Mouse (Mus musculus) intestine, embryonic 16.5 days (tissue): ENCODE results near the gene Tmco1. TPM values are rescaled to one million over a fixed set of nuclear protein-coding genes. Genes with fewer than 3 reads are reported as not detected.

Experiments
- ATAC-seq: fragments of 200-750 bp; cut with Nextera tagmentation; 2 replicates; pipeline ENCODE4 v1.8.0; 2017; ENCODE audit warnings: moderate TSS enrichment, moderate library complexity
- H3K27ac ChIP-seq: fragments of 300-500 bp; sonication (generic); 2 replicates; pipeline ENCODE4 v1.5.1; 2014; ENCODE audit warnings: mild to moderate bottlenecking, low read length
- H3K27me3 ChIP-seq: fragments of 300-500 bp; sonication (generic); replicated peaks from 2 replicates; pipeline ENCODE4 v1.6.1; 2014; ENCODE audit warnings: low read length, control low read depth, mixed read lengths; ENCODE audit not compliant: control insufficient read depth, insufficient read depth
- H3K36me3 ChIP-seq: fragments of 300-500 bp; sonication (generic); 2 replicates; pipeline ENCODE4 v1.6.1; 2014; ENCODE audit warnings: low read length, control low read depth; ENCODE audit not compliant: control insufficient read depth, insufficient read depth
- H3K4me1 ChIP-seq: fragments of 300-500 bp; sonication (generic); 2 replicates; pipeline ENCODE4 v1.6.1; 2014; ENCODE audit warnings: low read length, control low read depth, mixed read lengths; ENCODE audit not compliant: control insufficient read depth, insufficient read depth
- H3K4me2 ChIP-seq: fragments of 300-500 bp; sonication (generic); 2 replicates; pipeline ENCODE4 v1.6.1; 2014; ENCODE audit warnings: low read depth, low read length, control low read depth
- H3K4me3 ChIP-seq: fragments of 300-500 bp; sonication (generic); 2 replicates; pipeline ENCODE4 v1.5.1; 2014; ENCODE audit warnings: mild to moderate bottlenecking, low read length
- H3K9ac ChIP-seq: fragments of 300-500 bp; sonication (generic); 2 replicates; pipeline ENCODE4 v1.6.1; 2014; ENCODE audit warnings: low read depth, low read length
- H3K9me3 ChIP-seq: fragments of 300-500 bp; sonication (generic); 2 replicates; pipeline ENCODE4 v1.6.1; 2016; ENCODE audit warnings: low read length, control low read depth; ENCODE audit not compliant: control insufficient read depth
- WGBS: fragments of 180-500 bp; shearing (Covaris S2); extraction: QIAGEN DNeasy Blood & Tissue Kit; methylation state at CpG from one replicate; pipeline ENCODE4 v1.1.7; 2014; 5-methylcytosine and 5-hydroxymethylcytosine counted together
- microRNA-seq: library from miRNA; unstranded; fragments of <30 nt; microRNA quantifications from one replicate; pipeline ENCODE4, GENCODE M21; 2016
- polyA plus RNA-seq: library from polyadenylated mRNA; unstranded; fragments of >200 nt; fragmentation: Nextera tagmentation; extraction: Ambion mirVana; gene quantifications from 2 replicates; pipeline ENCODE4 v1.2.1, GENCODE M21; 2015

Tmco1 gene
- polyA plus RNA-seq, 1 experiment from 2014 or later: 133 TPM

DNA sequence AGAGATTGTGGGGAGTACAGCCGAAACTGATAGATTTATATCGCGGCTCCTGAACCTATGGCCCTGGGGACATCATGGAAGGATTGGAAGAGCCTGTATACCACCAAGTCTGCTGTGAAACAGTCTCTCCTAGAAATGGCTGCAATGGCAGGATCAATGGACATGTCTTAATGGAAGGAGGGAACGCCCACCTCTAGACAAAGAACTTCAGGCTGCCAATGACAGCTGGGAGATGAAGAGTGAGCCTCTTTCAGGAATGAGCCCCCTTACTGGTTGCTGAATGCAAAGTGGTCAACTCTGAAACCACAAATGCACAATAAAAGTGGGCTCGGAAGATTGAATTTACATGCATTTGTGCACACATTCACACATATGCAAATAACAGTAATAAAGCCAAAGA, 74.6 kb downstream of the Tmco1 start:
- Histone ChIP-seq H3K36me3 (no peaks in the 10 kb centered on the region), H3K9ac (no peak overlapping the region), H3K27me3 (no peaks in the 10 kb centered on the region), H3K4me2 (no peak overlapping the region), H3K27ac (peak overlapping the region; percentile 65), H3K4me3 (no peak overlapping the region), H3K9me3 (no peaks in the 10 kb centered on the region), H3K4me1 (peaks cover 33% of the 10 kb centered on the region)
- no peak for ATAC-seq
- WGBS: 84% methylated on average over 5 of the region's 5 CpGs

DNA sequence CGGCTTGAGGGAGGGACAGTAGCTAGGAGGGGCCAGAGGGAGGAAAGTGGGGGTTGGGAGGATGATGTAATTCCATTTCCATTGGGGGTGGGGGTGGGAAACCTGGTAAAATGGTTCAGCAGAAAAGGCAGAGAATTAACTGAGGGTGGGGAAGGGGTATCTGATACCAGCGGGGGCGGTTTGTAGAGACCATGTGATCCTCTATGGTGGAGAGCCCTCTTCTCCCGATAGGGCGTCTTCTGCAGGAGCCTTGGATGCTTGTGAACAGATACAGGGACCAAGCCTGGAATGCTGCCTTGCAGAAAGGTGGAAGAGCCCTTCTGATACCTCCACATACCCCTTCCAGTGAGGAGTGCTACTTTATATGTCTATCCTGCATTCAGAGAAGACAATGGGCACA, 75.0 kb downstream of the Tmco1 start:
- Histone ChIP-seq H3K27me3 (no peaks in the 10 kb centered on the region), H3K36me3 (no peaks in the 10 kb centered on the region), H3K4me3 (no peak overlapping the region), H3K9me3 (no peaks in the 10 kb centered on the region), H3K27ac (peak overlapping the region; percentile 65), H3K4me1 (peaks cover 35% of the 10 kb centered on the region), H3K4me2 (no peak overlapping the region), H3K9ac (no peak overlapping the region)
- no peak for ATAC-seq
- 81% methylated on average over 5 of the region's 5 CpGs for WGBS

Small RNA genes within 50 kb of the gene (microRNA-seq; reads per million reads assigned to microRNA genes)
- gene Gm25911: 0.68 reads per million
- not detected for gene Mir6347

Other genes with a start within 250 kb of the Tmco1 start
- 30.8 and 36.8 TPM in 2 replicates for gene Uck2, start 23.1 kb upstream of the Tmco1 start, polyA plus RNA-seq
- gene Aldh9a1, start 41.6 kb downstream of the Tmco1 start, polyA plus RNA-seq: 204 and 245 TPM in 2 replicates
- 379 and 381 TPM in 2 replicates for gene Mgst3, start 85.5 kb downstream of the Tmco1 start, polyA plus RNA-seq
- 0.15 TPM in 1 of 2 replicates, not detected in the other for gene Lrrc52, start 158.4 kb downstream of the Tmco1 start, polyA plus RNA-seq